ENCODE assay signal across 19 mouse cellular contexts in genomic region chr14:27347224-27347623, GRCm38 (mm10).
A peak's percentile ranks its signal among the peaks of the same experiment; 100 is the strongest.
DNase-seq lines count a peak whose midpoint lies in the region; ATAC-seq and TF ChIP-seq lines count a peak whose summit lies in the region.
"Had no signal": no experiment of that assay in that cellular context is flagged by ENCODE, and none has a peak within 500 bp of the region (broad histone marks: within the 10 kb centered on the region; RNA-seq: fewer than 3 reads in every experiment).

No protein-coding gene starts in this region.

- H3K4me1 ChIP-seq in heart, embryonic 16.5 days (ENCODE audit: control insufficient read depth, insufficient read depth, low read length) = peaks cover 56% of the 10 kb centered on the region
- H3K4me1 ChIP-seq in ES-Bruce4 (ENCODE audit: control insufficient read depth, insufficient read depth, low read length) = peaks cover 8% of the 10 kb centered on the region
- H3K4me1 ChIP-seq: forebrain, embryonic 12.5 days had no signal

- H3K4me3 ChIP-seq in heart, embryonic 16.5 days (ENCODE audit: low read length) = no peak overlapping the region
- H3K4me3 ChIP-seq in ES-Bruce4 (ENCODE audit: low read depth, low read length) = no peak overlapping the region
- H3K4me3 ChIP-seq: forebrain, embryonic 12.5 days; hindbrain, embryonic 13.5 days; intestine, embryonic 15.5 days; left cerebral cortex, adult 2 months; limb, embryonic 10.5 days; lung, embryonic 15.5 days had no signal

- H3K4me2 ChIP-seq in heart, embryonic 16.5 days (ENCODE audit: low read depth, low read length) = no peak overlapping the region
- H3K4me2 ChIP-seq: forebrain, embryonic 12.5 days; hindbrain, embryonic 13.5 days; intestine, embryonic 15.5 days; liver, embryonic 11.5 days; lung, embryonic 15.5 days had no signal

- peak; percentile 95 for TF ChIP-seq EP300 in ES-Bruce4 (IDR thresholded peaks at IDR 0.05; ENCODE audit: insufficient read depth, low read depth, low read length)

- no peak for ATAC-seq in heart, embryonic 16.5 days (replicated peaks; ENCODE audit: extremely low read depth, insufficient read depth, low FRiP score)
- ATAC-seq: intestine, embryonic 15.5 days had no signal

- H3K36me3 ChIP-seq in heart, embryonic 16.5 days (ENCODE audit: control insufficient read depth, insufficient read depth) = no peaks in the 10 kb centered on the region
- no peaks in the 10 kb centered on the region for H3K36me3 ChIP-seq in ES-Bruce4 (ENCODE audit: control insufficient read depth, insufficient read depth, low read length, poor library complexity, severe bottlenecking)
- H3K36me3 ChIP-seq: forebrain, embryonic 12.5 days; hindbrain, embryonic 13.5 days; intestine, embryonic 15.5 days; lung, embryonic 15.5 days had no signal

- WGBS in heart, embryonic 16.5 days = 66% methylated on average over 3 of the region's 3 CpGs

- no peak for TF ChIP-seq POLR2A in ES-Bruce4 (IDR thresholded peaks at IDR 0.05; ENCODE audit: insufficient read depth, low read length)

- TF ChIP-seq CTCF in ES-Bruce4 (IDR thresholded peaks at IDR 0.05; ENCODE audit: low read depth, low read length) = no peak

- no peaks in the 10 kb centered on the region for H3K9me3 ChIP-seq in heart, embryonic 16.5 days (replicated peaks; ENCODE audit: control insufficient read depth, low read length)
- H3K9me3 ChIP-seq in ES-Bruce4 (replicated peaks; ENCODE audit: control insufficient read depth, insufficient read depth, low read length, poor library complexity, severe bottlenecking) = no peaks in the 10 kb centered on the region
- H3K9me3 ChIP-seq: forebrain, embryonic 12.5 days; hindbrain, embryonic 13.5 days; intestine, embryonic 15.5 days; limb, embryonic 10.5 days; lung, embryonic 15.5 days had no signal

- H3K27ac ChIP-seq in heart, embryonic 16.5 days (ENCODE audit: low read length) = peak overlapping the region; percentile 51; the same call in 1 of the 2 replicates
- no peak overlapping the region for H3K27ac ChIP-seq in ES-Bruce4 (ENCODE audit: insufficient read depth, low read length)
- H3K27ac ChIP-seq: forebrain, embryonic 12.5 days; hindbrain, embryonic 13.5 days; intestine, embryonic 15.5 days; left cerebral cortex, adult 2 months; lung, embryonic 15.5 days had no signal

- H3K9ac ChIP-seq in heart, embryonic 16.5 days (ENCODE audit: low read length) = no peak overlapping the region
- H3K9ac ChIP-seq in ES-Bruce4 (ENCODE audit: low read depth, poor library complexity, severe bottlenecking) = no peak overlapping the region
- H3K9ac ChIP-seq: forebrain, embryonic 12.5 days; hindbrain, embryonic 13.5 days; intestine, embryonic 15.5 days; lung, embryonic 15.5 days had no signal

- H3K27me3 ChIP-seq in heart, embryonic 16.5 days (ENCODE audit: control insufficient read depth, insufficient read depth, low read length) = no peaks in the 10 kb centered on the region
- H3K27me3 ChIP-seq in ES-Bruce4 (ENCODE audit: control insufficient read depth, insufficient read depth, low read length, poor library complexity, severe bottlenecking) = no peaks in the 10 kb centered on the region
- H3K27me3 ChIP-seq: forebrain, embryonic 12.5 days; hindbrain, embryonic 13.5 days; intestine, embryonic 15.5 days; lung, embryonic 15.5 days had no signal

- DNase-seq in heart, postnatal 14 days = no peak
- peak; percentile 62 for DNase-seq in lung, postnatal 36 days
- DNase-seq in lung, postnatal 4 days = no peak
- peak; percentile 93 for DNase-seq in ZHBTc4 (ENCODE audit: low read depth, low spot score)
- no peak for DNase-seq in urinary bladder, adult 2 months (ENCODE audit: low spot score)
- DNase-seq: adrenal gland, adult 8-10 months; cerebellum, adult 11 months; cerebellum, postnatal 14 days; spleen, adult 18-20 months; thymus, postnatal 14 days had no signal

- intact Hi-C loops in heart, postnatal 14 days (cut with DNase I) = no loop called here

Comparison
In these comparisons a context has a peak if more than half of its experiments do, and no peak if none do; other contexts are left out.
1. DNase-seq: peak in lung, postnatal 36 days (single experiment) and ZHBTc4 (single experiment); none in heart, postnatal 14 days (0 of 2), lung, postnatal 4 days (0 of 2) and urinary bladder, adult 2 months (single experiment).